Mouse (Mus musculus) CH12.LX (cell line): Measurements from ENCODE around the gene Wdr86.

Source experiments
- CTCF ChIP-seq, 2 experiments: IDR thresholded peaks in 1 of 2; conservative IDR thresholded peaks in 1 of 2; 2 replicates each; pipeline ENCODE4 v1.5.1; 2011 to 2012; ENCODE audit warnings: low read depth in 2 of 2, low read length in 2 of 2, improper control_type of control experiment in 1 of 2, inconsistent platforms in 1 of 2, mild to moderate bottlenecking in 1 of 2, moderate library complexity in 1 of 2
- EP300 ChIP-seq: IDR thresholded peaks from 2 replicates; pipeline ENCODE4 v1.6.1; 2011; ENCODE audit warnings: low read length, improper control_type of control experiment
- JUN ChIP-seq: IDR thresholded peaks from 2 replicates; pipeline ENCODE4 v1.6.1; 2011; ENCODE audit warnings: low read depth, mild to moderate bottlenecking, low read length, improper control_type of control experiment, moderate library complexity; ENCODE audit not compliant: insufficient read depth
- POLR2A ChIP-seq: IDR thresholded peaks from 2 replicates; pipeline ENCODE4 v1.6.1; 2011; ENCODE audit warnings: low read depth, mild to moderate bottlenecking, improper control_type of control experiment, low read length
- UBTF ChIP-seq: IDR thresholded peaks from 2 replicates; pipeline ENCODE4 v1.6.1; 2012; ENCODE audit warnings: low read depth, mild to moderate bottlenecking, inconsistent platforms, low read length, improper control_type of control experiment, moderate library complexity
- ZC3H11A ChIP-seq: IDR thresholded peaks from 2 replicates; pipeline ENCODE4 v1.6.1; 2012; ENCODE audit warnings: low read depth, mild to moderate bottlenecking, inconsistent platforms, low read length, improper control_type of control experiment

- TF ChIP-seq POLR2A (no peak), CTCF (conservative IDR thresholded peaks at IDR 0.05 in 1 of 2, IDR thresholded peaks at IDR 0.05 in 1 of 2; ENCODE audit: low read depth in 2 of 2, low read length in 2 of 2) (no peak), JUN (no peak), EP300 (no peak), UBTF (no peak), ZC3H11A (no peak)
These were observed 25.9 kb downstream of the Wdr86 start for GRCm38 (mm10) chr5:24704615-24705014.
